Mouse (Mus musculus): Measurements from ENCODE around the gene Dusp28.

- TF ChIP-seq ZNF384 (IDR thresholded peaks at IDR 0.05; ENCODE audit: low read depth, low read length) (no peak), MAFK (IDR thresholded peaks at IDR 0.05; ENCODE audit: insufficient read depth, low read depth, low read length) (no peak), CHD2 (IDR thresholded peaks at IDR 0.05; ENCODE audit: low read depth, low read length) (no peak), HCFC1 (IDR thresholded peaks at IDR 0.05; ENCODE audit: borderline replicate concordance, insufficient read depth, low read length) (no peak), ZC3H11A (IDR thresholded peaks at IDR 0.05; ENCODE audit: borderline replicate concordance, low read depth, low read length) (no peak)
These were observed 4.3 kb downstream of the Dusp28 start for GRCm38 (mm10) chr1:92910925-92911720.

Measured in ES-E14 (cell line).